Mouse (Mus musculus): ENCODE results near the gene Ddx39. TPM values are rescaled to one million over a fixed set of nuclear protein-coding genes. Genes with fewer than 3 reads are reported as not detected.

The Ddx39 gene
- polyA plus RNA-seq, 1 experiment = 39.2 TPM

GRCm38 (mm10) chr8:83699566-83699965 lies 15.4 kb upstream of the Ddx39 start:
- Histone ChIP-seq H3K4me1 (ENCODE audit: control insufficient read depth, insufficient read depth, insufficient read length, low read length) (peaks cover 30% of the 10 kb centered on the region), H3K27me3 (ENCODE audit: control insufficient read depth, insufficient read depth, low read length) (no peaks in the 10 kb centered on the region), H3K4me3 (ENCODE audit: low read depth, low read length) (peak overlapping the region; percentile 95), H3K27ac (ENCODE audit: insufficient read depth, low read depth, low read length) (peak overlapping the region; percentile 95), H3K36me3 (ENCODE audit: control insufficient read depth, insufficient read depth, low read length) (no peaks in the 10 kb centered on the region)
- no peak for TF ChIP-seq POLR2A (IDR thresholded peaks at IDR 0.05; ENCODE audit: low read depth, low read length)
- no peak for TF ChIP-seq CTCF (IDR thresholded peaks at IDR 0.05; ENCODE audit: extremely low read depth, insufficient read length, insufficient replicate concordance, low read depth, low read length)
- WGBS = 35% methylated on average over 9 of the region's 9 CpGs

- Histone ChIP-seq H3K36me3 (ENCODE audit: control insufficient read depth, insufficient read depth, low read length) (no peaks in the 10 kb centered on the region), H3K27me3 (ENCODE audit: control insufficient read depth, insufficient read depth, low read length) (no peaks in the 10 kb centered on the region), H3K4me1 (ENCODE audit: control insufficient read depth, insufficient read depth, insufficient read length, low read length) (peaks cover 21% of the 10 kb centered on the region), H3K27ac (ENCODE audit: insufficient read depth, low read depth, low read length) (no peak overlapping the region), H3K4me3 (ENCODE audit: low read depth, low read length) (no peak overlapping the region)
- TF ChIP-seq CTCF (IDR thresholded peaks at IDR 0.05; ENCODE audit: extremely low read depth, insufficient read length, insufficient replicate concordance, low read depth, low read length) (no peak), POLR2A (IDR thresholded peaks at IDR 0.05; ENCODE audit: low read depth, low read length) (no peak)
- 44% methylated on average over 9 of the region's 9 CpGs for WGBS
Measured at GRCm38 (mm10) chr8:83700423-83701085, 14.4 kb upstream of the Ddx39 start.

DNA sequence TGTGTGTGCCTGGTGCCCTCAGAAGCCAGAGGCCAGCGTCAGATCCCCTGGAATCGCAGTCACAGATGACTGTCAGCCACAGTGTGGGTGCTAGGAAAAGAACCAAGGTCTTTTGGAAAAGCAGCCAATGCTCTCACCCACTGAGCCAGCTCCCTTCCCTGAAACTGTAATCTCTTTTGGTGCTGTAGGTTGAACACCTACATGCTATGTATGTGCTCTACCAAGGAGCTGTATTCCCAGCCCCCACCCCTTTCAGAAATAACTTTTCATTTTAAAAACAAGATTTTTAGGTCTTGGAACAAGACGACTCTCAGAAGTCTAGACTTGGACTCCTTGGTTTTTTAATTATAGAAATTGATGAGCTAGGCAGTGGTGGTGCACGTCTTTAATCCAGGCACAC lies 11.6 kb upstream of the Ddx39 start:
- TF ChIP-seq CTCF (IDR thresholded peaks at IDR 0.05; ENCODE audit: extremely low read depth, insufficient read length, insufficient replicate concordance, low read depth, low read length) (no peak), POLR2A (IDR thresholded peaks at IDR 0.05; ENCODE audit: low read depth, low read length) (no peak)
- peaks cover 2% of the 10 kb centered on the region for H3K4me1 ChIP-seq (ENCODE audit: control insufficient read depth, insufficient read depth, insufficient read length, low read length)
- no peak overlapping the region for H3K27ac ChIP-seq (ENCODE audit: insufficient read depth, low read depth, low read length)
- no peaks in the 10 kb centered on the region for H3K36me3 ChIP-seq (ENCODE audit: control insufficient read depth, insufficient read depth, low read length)
- no peaks in the 10 kb centered on the region for H3K27me3 ChIP-seq (ENCODE audit: control insufficient read depth, insufficient read depth, low read length)
- no peak overlapping the region for H3K4me3 ChIP-seq (ENCODE audit: low read depth, low read length)
- WGBS = 91% methylated on average over 4 of the region's 4 CpGs

DNA sequence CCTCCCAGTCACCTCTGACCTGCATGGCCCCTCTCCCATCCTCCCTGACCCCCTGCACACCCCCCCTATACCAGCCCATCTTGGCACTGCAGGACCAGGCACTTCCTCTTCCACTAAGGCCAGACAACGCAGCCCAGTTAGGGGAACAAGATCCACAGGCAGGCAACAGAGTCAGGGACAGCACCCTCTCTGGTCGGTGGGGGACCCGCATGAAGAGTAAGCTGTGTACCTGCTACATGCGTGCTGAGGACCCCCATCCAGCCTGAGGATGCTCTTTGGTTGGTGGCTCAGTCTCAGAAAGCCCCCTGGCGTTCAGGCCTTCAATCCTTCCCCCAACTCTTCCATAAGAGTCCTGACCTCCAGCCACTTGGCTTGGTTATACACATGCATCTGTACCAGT lies 8.6 kb upstream of the Ddx39 start:
- 75% methylated on average over 5 of the region's 5 CpGs for WGBS
- no peak for TF ChIP-seq CTCF (IDR thresholded peaks at IDR 0.05; ENCODE audit: extremely low read depth, insufficient read length, insufficient replicate concordance, low read depth, low read length)
- TF ChIP-seq POLR2A (IDR thresholded peaks at IDR 0.05; ENCODE audit: low read depth, low read length) = no peak

DNA sequence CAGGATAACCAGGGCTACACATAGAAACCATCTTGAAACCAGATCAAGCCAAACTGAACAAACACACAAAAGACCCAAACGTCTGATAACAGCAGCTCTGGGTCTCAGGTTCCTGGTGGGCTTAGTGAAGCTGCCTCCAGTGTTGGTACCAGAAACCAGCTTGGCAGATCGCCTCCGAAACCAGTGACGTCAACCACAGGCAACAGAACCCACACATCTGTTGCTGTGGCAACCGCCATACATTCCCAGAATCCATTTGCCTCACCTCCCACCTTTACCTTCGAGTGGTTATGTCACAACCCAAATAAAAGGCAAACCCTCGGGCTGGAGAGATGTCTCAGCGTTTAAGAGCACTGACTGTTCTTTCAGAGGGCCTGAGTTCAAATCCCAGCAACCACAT lies 7.4 kb upstream of the Ddx39 start:
- Histone ChIP-seq H3K27ac (ENCODE audit: insufficient read depth, low read depth, low read length) (no peak overlapping the region), H3K4me3 (ENCODE audit: low read depth, low read length) (no peak overlapping the region), H3K36me3 (ENCODE audit: control insufficient read depth, insufficient read depth, low read length) (no peaks in the 10 kb centered on the region), H3K27me3 (ENCODE audit: control insufficient read depth, insufficient read depth, low read length) (no peaks in the 10 kb centered on the region), H3K4me1 (ENCODE audit: control insufficient read depth, insufficient read depth, insufficient read length, low read length) (peaks cover 2% of the 10 kb centered on the region; the same call in 1 of the 2 replicates)
- TF ChIP-seq CTCF (IDR thresholded peaks at IDR 0.05; ENCODE audit: extremely low read depth, insufficient read length, insufficient replicate concordance, low read depth, low read length) = no peak
- WGBS = 73% methylated on average over 8 of the region's 8 CpGs

More for the DNA sequence above, 8.6 kb upstream of the Ddx39 start:
- Histone ChIP-seq H3K4me1 (ENCODE audit: control insufficient read depth, insufficient read depth, insufficient read length, low read length) (peaks cover 2% of the 10 kb centered on the region; the same call in 1 of the 2 replicates), H3K27me3 (ENCODE audit: control insufficient read depth, insufficient read depth, low read length) (no peaks in the 10 kb centered on the region), H3K36me3 (ENCODE audit: control insufficient read depth, insufficient read depth, low read length) (no peaks in the 10 kb centered on the region), H3K27ac (ENCODE audit: insufficient read depth, low read depth, low read length) (no peak overlapping the region), H3K4me3 (ENCODE audit: low read depth, low read length) (no peak overlapping the region)

DNA sequence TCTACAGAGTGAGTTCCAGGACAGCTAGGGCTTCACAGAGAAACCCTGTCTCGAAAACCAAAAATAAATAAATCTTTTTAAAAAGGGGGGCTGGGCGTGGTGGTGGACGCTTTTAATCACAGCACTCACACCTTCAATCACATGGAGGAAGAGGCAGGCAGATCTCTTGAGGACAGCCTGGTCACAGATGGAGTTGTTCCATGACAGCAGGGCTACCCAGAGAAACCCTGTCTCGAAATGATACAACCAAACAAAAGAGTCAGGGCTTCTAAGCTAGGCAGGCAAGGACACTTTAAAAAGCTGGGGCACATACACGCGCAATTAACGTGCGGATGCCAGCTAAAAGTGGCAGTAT lies 324 bp upstream of the Ddx39 start:
- no peak for TF ChIP-seq CTCF (IDR thresholded peaks at IDR 0.05; ENCODE audit: extremely low read depth, insufficient read length, insufficient replicate concordance, low read depth, low read length)
- no peak for TF ChIP-seq POLR2A (IDR thresholded peaks at IDR 0.05; ENCODE audit: low read depth, low read length)
- Histone ChIP-seq H3K4me3 (ENCODE audit: low read depth, low read length) (peak overlapping the region; percentile 8; the same call in 1 of the 2 replicates), H3K27ac (ENCODE audit: insufficient read depth, low read depth, low read length) (no peak overlapping the region; the same call in 1 of the 2 replicates), H3K4me1 (ENCODE audit: control insufficient read depth, insufficient read depth, insufficient read length, low read length) (peaks cover 7% of the 10 kb centered on the region; the same call in 1 of the 2 replicates), H3K36me3 (ENCODE audit: control insufficient read depth, insufficient read depth, low read length) (peaks cover 2% of the 10 kb centered on the region), H3K27me3 (ENCODE audit: control insufficient read depth, insufficient read depth, low read length) (no peaks in the 10 kb centered on the region)
- WGBS = 12% methylated on average over 8 of the region's 8 CpGs

DNA sequence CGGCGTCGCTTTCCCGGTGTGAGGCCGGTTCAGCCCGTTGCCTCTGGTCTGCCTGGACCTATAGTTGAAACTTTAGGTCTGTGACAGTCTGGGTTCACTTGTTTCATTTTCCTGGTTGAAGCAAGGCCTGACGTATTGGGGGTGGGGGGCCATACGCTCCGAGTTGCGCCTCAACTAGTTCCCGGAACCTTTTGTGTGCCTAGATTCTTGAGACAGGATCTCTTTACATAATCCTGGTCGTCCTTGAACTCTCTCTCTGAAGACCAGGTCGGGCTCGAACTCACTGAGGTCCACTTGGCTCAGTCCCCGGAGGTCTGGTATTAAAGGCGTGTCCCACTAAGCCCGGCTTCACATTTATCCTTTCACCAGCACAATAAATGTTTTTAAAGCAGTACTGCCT lies 794 bp downstream of the Ddx39 start:
- Histone ChIP-seq H3K4me1 (ENCODE audit: control insufficient read depth, insufficient read depth, insufficient read length, low read length) (peaks cover 5% of the 10 kb centered on the region; the same call in 1 of the 2 replicates), H3K27me3 (ENCODE audit: control insufficient read depth, insufficient read depth, low read length) (no peaks in the 10 kb centered on the region), H3K27ac (ENCODE audit: insufficient read depth, low read depth, low read length) (peak overlapping the region; percentile 71), H3K36me3 (ENCODE audit: control insufficient read depth, insufficient read depth, low read length) (peaks cover 14% of the 10 kb centered on the region), H3K4me3 (ENCODE audit: low read depth, low read length) (peak overlapping the region; percentile 71)
- WGBS = under 1% methylated on average over 17 of the region's 17 CpGs
- no peak for TF ChIP-seq CTCF (IDR thresholded peaks at IDR 0.05; ENCODE audit: extremely low read depth, insufficient read length, insufficient replicate concordance, low read depth, low read length)
- TF ChIP-seq POLR2A (IDR thresholded peaks at IDR 0.05; ENCODE audit: low read depth, low read length) = no peak
